Mouse (Mus musculus) kidney, adult 2 months (tissue): ENCODE results near the gene Tmem63b.

Experiments
- CTCF ChIP-seq: fragments of 200-500 bp; conservative IDR thresholded peaks from 2 replicates; pipeline ENCODE4 v1.5.1; 2011; ENCODE audit warnings: low read depth, mild to moderate bottlenecking, control low read depth, low read length, moderate library complexity, mixed read lengths; ENCODE audit not compliant: insufficient read depth, insufficient read length
- POLR2A ChIP-seq: fragments of 200-500 bp; IDR thresholded peaks from one replicate; pipeline ENCODE4 v1.6.1; 2011; ENCODE audit warnings: low read depth, low read length, control low read depth

DNA sequence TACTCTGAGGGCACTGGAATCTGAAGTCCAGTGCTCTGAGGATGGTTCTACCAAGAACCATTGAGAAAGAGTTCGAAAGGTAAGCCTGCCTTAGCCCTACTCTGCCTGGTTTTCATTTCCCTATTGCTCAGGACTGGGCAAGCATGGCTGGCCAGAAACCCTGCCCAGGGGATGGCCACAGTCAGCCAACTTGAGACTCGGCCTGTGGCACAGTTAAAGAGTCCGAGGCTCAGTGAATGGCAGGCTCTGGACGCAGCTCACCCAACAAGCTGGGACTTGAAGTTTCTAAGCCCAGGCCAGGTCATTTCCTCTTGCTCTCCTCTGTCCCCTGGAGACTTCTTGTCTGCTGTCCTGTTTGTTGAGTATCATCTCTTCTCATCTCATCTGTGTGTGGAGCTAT is 44.0 kb upstream of the Tmem63b start:
- TF ChIP-seq CTCF (no peak), POLR2A (no peak)
